Mouse (Mus musculus): ENCODE results near the gene Zfand2b. TPM values are rescaled to one million over a fixed set of nuclear protein-coding genes. Genes with fewer than 3 reads are reported as not detected.

The Zfand2b gene
- total RNA-seq, 2 experiments from 2014 or later, result 19.2 to 21.4 TPM

DNA sequence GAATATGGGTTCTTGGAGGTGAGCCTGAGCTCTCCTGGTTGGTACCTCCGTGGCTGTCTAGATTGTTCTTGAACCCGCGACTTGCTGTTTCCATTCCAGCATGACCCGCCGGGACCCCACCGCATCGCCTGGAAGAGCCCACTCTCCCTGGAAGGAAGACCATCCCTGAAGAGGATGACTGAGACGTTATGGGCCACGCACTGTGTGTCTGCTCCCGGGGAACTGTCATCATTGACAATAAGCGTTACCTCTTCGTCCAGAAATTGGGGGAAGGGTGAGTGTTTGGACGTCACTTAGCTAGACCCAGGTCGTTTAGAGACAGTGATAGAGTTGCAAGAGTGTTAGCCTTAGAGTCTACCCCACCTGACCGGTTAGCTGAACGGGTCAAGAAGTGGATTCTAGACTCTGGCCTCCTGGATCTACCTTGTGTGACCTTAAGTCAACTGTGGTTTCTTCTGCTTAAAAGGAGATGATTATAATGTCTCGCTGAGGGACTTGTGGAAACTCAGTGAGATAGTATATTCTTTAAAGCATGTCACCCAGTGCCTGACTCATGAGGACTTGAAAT lies 42.8 kb downstream of the Zfand2b start:
- DNase-seq, result no peak
- intact Hi-C loops (cut with DNase I), result no loop called here

DNA sequence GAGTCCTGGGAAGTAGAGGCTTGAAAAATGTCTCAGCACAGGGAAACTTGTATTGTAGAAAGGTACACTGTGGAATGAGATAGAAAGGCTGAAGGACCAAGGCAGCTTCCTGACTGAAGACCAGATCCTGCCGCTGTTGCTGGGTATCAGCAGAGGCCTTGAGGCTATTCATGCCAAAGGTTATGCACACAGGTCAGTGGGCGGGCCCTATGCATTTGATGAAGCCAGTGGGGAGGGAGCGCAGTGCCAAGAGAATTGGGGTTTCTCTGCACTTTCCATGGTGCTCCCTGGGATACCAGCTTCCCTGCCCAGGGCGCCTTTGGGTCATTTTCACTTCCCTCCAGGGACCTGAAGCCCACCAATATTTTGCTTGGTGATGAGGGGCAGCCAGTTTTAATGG lies 44.1 kb downstream of the Zfand2b start:
- no peak for DNase-seq
- intact Hi-C loops (cut with DNase I), result no loop called here

GRCm38 (mm10) chr1:75213096-75213495 lies 44.6 kb downstream of the Zfand2b start:
- intact Hi-C loops (cut with DNase I), result no loop called here
- no peak for DNase-seq

DNA sequence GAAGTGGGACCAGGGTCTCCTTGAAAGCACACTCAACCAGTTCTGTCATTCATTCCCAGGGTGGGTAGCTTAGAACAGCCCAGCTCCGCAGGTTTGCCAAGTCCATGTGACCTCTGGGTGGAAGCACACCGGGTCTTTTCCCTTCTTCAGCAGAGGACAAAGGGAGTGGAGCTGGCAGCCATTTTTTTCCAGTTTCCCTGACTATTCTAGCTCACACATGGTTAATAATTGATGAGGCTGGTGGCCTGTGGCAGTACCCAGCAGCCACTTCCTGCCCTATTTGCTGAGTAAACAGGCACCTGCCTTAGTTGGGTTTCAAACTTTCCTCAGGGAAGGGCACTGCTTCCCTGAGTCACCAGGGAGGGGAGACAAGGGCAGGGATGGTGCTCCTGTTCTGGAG lies 46.0 kb downstream of the Zfand2b start:
- intact Hi-C loops (cut with DNase I), result no loop called here
- DNase-seq, result no peak

GRCm38 (mm10) chr1:75214886-75215285 lies 46.4 kb downstream of the Zfand2b start:
- intact Hi-C loops (cut with DNase I), result no loop called here
- DNase-seq, result peak; percentile 22

DNA sequence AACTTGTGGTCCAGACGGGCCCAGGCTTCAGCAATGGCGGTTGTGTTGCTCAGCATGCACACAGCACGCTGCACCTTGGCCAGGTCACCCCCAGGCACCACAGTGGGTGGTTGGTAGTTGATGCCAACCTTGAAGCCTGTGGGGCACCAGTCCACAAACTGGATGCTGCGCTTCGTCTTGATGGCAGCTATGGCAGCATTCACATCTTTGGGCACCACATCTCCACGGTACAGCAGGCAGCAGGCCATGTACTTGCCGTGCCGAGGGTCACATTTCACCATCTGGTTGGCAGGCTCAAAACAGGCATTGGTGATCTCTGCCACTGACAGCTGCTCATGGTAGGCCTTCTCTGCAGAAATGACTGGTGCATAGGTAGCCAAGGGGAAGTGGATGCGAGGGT lies 47.3 kb downstream of the Zfand2b start:
- no peak for DNase-seq
- intact Hi-C loops (cut with DNase I), result no loop called here

DNA sequence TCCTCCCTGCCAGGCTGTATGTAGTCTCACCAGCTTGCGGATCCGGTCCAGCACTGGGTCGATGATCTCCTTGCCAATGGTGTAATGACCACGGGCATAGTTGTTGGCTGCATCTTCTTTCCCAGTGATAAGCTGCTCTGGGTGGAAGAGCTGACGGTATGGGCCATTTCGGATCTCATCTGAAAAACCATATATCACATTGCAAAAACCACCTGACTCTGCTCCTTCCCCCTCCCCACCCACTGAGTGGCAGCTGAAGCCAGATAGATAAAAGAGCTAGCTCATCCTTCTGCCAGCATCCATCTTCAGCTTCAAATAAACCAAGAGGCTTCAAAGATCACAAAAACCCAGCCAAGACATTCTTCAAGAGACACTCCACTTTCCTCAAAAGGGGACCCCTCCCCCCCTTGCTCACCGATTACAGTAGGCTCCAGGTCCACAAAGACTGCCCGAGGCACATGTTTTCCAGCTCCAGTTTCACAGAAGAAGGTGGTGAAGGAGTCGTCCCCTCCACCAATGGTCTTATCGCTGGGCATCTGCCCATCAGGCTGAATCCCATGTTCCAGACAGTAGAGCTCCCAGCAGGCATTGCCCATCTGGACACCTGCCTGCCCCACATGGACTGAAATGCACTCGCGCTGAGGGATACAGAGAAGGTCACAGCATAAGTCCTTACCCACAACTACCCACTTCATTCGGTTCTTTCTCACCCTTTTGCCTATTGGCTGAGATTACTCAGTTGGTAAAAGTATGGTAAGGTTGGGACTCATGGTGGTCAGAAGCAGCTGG lies 48.5 kb downstream of the Zfand2b start:
- no peak for DNase-seq
- intact Hi-C loops (cut with DNase I), result no loop called here

DNA sequence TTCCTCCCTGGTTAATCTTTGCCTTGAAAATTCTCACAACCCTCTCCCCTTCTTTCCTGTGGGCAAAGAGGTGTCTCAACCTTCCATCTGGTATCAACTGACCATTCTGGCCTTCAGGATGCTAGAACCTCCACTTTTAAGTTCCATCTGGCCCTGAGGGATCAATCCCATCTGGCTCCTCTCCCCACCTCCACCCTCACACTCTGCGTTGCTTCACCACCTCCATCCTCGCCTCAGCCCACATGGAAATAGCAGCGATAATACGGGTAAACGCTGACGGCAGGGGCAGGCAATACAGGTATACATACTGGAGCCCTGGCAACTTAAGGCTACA lies 49.4 kb downstream of the Zfand2b start:
- no peak for DNase-seq
- intact Hi-C loops (cut with DNase I), result no loop called here

DNA sequence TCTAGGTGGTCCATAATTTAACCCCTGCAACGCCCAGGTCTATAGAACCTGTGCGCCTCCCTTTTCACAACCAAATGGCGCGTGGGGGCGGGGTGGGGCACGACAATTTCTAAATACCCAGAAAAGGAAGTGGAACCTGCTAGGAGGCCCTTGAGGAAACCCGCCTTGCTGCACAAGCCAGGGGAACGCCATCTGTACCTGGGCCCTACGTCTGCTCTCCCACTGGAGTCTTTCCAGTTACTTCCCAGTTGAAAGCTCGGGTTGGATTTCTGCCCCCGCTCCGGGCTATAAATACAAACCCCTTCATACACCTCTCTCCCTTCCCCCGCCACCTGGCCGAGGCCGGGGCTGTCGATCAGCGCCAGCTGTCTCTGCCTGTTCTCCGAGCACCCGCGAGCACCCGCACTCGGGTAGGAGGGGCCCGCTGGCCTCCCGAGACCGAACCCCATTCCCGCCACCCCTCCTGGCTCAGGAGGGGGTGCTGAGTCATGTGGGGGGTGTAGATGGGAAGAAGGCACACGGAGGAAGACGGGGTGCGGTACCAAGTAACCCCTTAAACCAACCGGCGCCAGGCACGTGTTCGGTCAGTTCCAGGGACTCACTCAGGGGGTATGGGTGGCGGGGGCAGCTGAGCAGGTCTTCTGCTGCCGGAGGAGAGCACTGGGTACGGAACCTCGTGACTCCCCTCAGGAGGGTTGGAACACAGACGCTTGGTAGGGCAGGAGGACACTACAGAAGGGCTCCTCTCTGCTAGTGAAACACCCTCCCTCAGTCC lies 50.0 kb downstream of the Zfand2b start:
- intact Hi-C loops (cut with DNase I), result no loop called here
- DNase-seq, result peak; percentile 46

- peak; percentile 75 for DNase-seq
- intact Hi-C loops (cut with DNase I), result no loop called here
Measured at GRCm38 (mm10) chr1:75219078-75219477, 50.6 kb downstream of the Zfand2b start.

DNA sequence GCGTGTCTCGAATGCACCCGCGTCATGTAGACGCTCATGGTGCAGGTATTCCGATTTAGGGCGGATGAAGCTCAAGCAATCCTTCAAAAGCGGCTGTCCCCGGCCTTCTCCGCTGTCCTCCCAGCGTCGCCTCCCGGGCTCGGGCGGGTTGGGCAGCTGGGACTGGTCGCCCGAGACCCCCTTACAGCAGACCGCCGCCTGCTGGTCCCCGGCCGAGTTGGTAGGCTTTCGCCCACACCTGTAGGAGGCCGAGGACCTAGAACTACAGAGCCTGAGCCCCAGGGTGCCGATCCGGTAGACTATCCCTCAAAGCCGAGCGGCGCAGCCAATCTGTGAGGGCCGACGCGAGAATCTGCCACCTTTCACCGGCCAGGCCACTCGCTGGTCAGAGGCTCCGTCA lies 51.1 kb downstream of the Zfand2b start, which contains the start of gene Tuba4a:
TSS of gene Tuba4a (minus strand) at position 335 of the 400 bp plus-strand sequence.
- DNase-seq, result peak; percentile 43
- intact Hi-C loops (cut with DNase I), result no loop called here

Small RNA genes lying within 50 kb of the gene (microRNA-seq; reads per million reads assigned to microRNA genes)
- gene Gm27943, result not detected

Other genes starting within 250 kb of the Zfand2b start
- 1 to 10 TPM; 1.5 to 1.8 TPM for gene Cfap65, start 233.0 kb upstream of the Zfand2b start, total RNA-seq (2021)
- under 1 TPM; 0.28 to 0.40 TPM for gene Ihh, start 217.0 kb upstream of the Zfand2b start, total RNA-seq (2021)
- 1 to 10 TPM; 2.3 to 2.5 TPM for gene Nhej1, start 43.4 kb upstream of the Zfand2b start, total RNA-seq (2021)
- gene Slc23a3, start 34.8 kb upstream of the Zfand2b start, total RNA-seq (2021), result not detected
- 10 to 100 TPM; 37.7 to 44.4 TPM for gene Cnppd1, start 25.9 kb upstream of the Zfand2b start, total RNA-seq (2021)
- 100 to 1,000 TPM; 122 to 123 TPM for gene Retreg2, start 25.9 kb upstream of the Zfand2b start, total RNA-seq (2021)
- 10 to 100 TPM; 47.4 to 48.1 TPM for gene Abcb6, start 11.7 kb downstream of the Zfand2b start, total RNA-seq (2021)
- 10 to 100 TPM; 12.7 to 18.1 TPM for gene Ankzf1, start 23.5 kb downstream of the Zfand2b start, total RNA-seq (2021)
- gene Atg9a, start 23.6 kb downstream of the Zfand2b start, total RNA-seq (2021), result 10 to 100 TPM; 62.7 to 75.7 TPM
- gene Glb1l, start 42.2 kb downstream of the Zfand2b start, total RNA-seq (2021), result 10 to 100 TPM; 24.3 to 25.3 TPM
- 100 to 1,000 TPM; 101 to 119 TPM for gene Stk16, start 42.2 kb downstream of the Zfand2b start, total RNA-seq (2021)
- 100 to 1,000 TPM; 101 to 111 TPM for gene Tuba4a, start 51.2 kb downstream of the Zfand2b start, total RNA-seq (2021)
- not detected for gene A630095N17Rik, start 63.5 kb downstream of the Zfand2b start, total RNA-seq (2021)
- 10 to 100 TPM; 54.7 to 61.3 TPM for gene Dnajb2, start 67.8 kb downstream of the Zfand2b start, total RNA-seq (2021)
- 100 to 1,000 TPM; 101 to 122 TPM for gene Ptprn, start 95.9 kb downstream of the Zfand2b start, total RNA-seq (2021)
- gene Resp18, start 109.8 kb downstream of the Zfand2b start, total RNA-seq (2021), result 10 to 100 TPM; 29.3 to 58.0 TPM
- 10 to 100 TPM; 87.9 to 96.9 TPM for gene Dnpep, start 149.3 kb downstream of the Zfand2b start, total RNA-seq (2021)
- gene Des, start 191.7 kb downstream of the Zfand2b start, total RNA-seq (2021), result 1 to 10 TPM; 1.6 to 2.5 TPM
- 100 to 1,000 TPM; 131 to 143 TPM for gene Speg, start 206.7 kb downstream of the Zfand2b start, total RNA-seq (2021)